Mouse (Mus musculus): ENCODE results near the gene Prss33.

- no peak for TF ChIP-seq CTCF (conservative IDR thresholded peaks at IDR 0.05; ENCODE audit: low read length)
- no peak for TF ChIP-seq NANOG (IDR thresholded peaks at IDR 0.05; ENCODE audit: borderline replicate concordance, low read length)
Measured at GRCm38 (mm10) chr17:23828271-23829001, 7.4 kb downstream of the Prss33 start.

Data from E14TG2a.4 (cell line).